Mouse (Mus musculus): ENCODE data around the gene Foxn4.

The Foxn4 gene

GRCm38 (mm10) chr5:114273693-114274402 lies at the start of gene Foxn4:
TSS of gene Foxn4 (minus strand) at chr5:114273807.
- in situ Hi-C loops (cut with MboI, MseI): no loop called here

GRCm38 (mm10) chr5:114323105-114323790 lies 49.6 kb upstream of the Foxn4 start:
- in situ Hi-C loops (cut with MboI, MseI): no loop called here

DNA sequence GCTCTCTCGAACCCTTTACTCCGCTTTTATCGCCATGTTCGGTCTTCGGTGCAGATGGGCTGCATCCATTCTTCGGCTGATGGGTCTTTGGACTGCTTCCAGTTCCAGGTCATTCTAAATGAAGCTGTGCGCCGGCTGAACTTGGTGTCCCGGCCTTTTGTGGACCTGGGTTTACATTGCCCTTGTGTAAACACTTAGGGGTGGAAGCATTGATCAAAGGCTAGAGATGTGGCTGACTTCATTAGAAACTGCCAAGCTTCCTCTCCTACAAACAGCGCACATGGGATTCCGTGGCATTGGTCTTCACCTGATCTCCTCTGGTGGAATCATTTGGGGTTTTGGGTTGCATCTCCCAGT lies 36.1 kb upstream of the Foxn4 start:
- in situ Hi-C loops (cut with MboI, MseI): loop anchor here (5.0 kb wide), 3 partner anchors 48 to 73 kb away; partner anchors contain the start of genes Kctd10 (in 2 of the 2) and Ube3b (in 2 of the 2)

GRCm38 (mm10) chr5:114308765-114309679 lies 35.4 kb upstream of the Foxn4 start:
- in situ Hi-C loops (cut with MboI, MseI): loop anchor here (5.0 kb wide), 1 partner anchor 62 kb away; no protein-coding TSS in a partner anchor

DNA sequence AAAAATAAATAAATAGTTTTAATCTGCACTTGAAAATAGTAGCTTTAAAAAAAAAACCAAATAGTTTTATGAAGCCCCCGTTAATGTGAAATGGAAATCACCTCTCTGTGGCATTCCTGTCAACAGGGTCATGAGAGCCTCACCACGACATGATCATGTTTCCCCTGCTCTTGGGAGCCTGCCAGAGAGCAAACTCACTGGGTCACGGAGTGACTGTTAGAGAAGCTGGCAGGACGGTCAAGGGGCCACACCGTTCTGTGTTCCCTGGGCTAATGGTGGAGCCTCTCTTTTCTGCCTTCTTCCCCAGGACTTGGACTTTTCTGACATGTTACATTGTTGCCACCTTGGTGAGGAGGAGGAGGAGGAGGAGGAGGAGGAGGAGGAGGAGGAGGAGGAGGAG lies 32.9 kb upstream of the Foxn4 start:
- in situ Hi-C loops (cut with MboI, MseI): loop anchor here (5.0 kb wide), 1 partner anchor 59 kb away; no protein-coding TSS in a partner anchor

GRCm38 (mm10) chr5:114303166-114303565 lies 29.6 kb upstream of the Foxn4 start:
- in situ Hi-C loops (cut with MboI, MseI): no loop called here

DNA sequence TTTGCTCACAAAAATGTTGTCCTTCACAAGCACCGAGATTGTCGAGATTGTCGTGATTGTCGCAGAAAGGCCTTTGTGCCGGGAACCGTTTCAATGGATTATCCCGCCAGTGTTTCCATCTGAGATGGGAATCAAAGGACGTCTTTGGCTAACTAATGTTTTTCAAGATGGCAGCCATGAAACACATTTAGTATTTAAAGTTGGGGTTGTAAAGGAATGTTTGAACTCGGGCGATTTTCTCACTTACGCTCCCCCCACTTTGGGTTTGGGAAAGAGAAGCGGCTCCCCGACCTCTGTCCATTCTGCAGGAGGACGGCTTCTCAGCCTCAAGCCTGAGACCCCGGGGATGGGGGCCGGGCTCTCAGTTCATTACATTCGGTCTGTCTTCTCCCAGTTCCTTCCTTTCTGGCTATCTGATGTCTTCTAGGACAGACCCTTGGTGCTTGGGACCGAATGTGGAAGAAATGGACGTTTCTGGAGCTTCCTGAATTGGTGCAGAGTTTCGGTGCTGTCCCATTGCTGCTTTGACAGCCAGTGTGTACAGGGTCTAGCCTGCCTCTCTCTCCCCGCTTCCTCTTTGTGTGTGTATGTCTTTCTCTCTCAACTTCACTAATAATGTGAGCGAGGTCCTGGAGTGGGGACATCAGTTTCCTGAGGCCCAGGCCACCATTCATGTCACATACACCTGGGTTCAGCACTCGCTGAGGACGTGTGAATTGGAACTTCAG lies 26.4 kb upstream of the Foxn4 start:
- in situ Hi-C loops (cut with MboI, MseI): no loop called here

- in situ Hi-C loops (cut with MboI, MseI): no loop called here
Observed at GRCm38 (mm10) chr5:114299156-114299855, 25.7 kb upstream of the Foxn4 start.

DNA sequence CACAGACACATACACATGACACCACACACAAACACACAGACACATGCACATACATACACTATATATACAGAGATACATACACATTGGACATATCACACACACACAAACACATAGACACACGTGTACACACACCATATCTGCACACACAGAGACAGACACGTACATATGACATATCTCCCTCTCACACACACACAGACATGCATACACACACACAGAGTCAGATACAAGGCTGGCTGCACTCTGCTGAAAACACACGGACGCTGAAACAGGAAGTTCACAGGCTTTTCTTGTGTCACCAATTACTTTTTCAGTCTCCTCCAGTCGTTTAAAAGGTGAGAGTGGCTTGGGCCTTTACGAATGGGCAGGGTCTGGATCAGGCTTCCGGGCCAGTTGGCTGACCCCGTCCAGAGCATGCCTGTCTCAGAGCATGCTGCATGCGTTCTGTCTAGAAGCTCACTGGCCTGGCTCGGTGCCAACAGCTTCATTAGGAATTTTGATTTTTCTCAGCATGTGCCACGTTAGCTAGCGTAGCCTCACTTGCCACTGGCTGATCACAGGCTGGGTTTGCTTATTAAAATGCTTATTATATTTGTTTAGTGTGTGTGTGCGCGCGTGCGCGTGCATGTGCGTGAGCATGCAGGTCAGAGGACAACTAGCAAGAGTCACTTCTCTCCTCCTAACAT lies 24.7 kb upstream of the Foxn4 start:
- in situ Hi-C loops (cut with MboI, MseI): no loop called here

DNA sequence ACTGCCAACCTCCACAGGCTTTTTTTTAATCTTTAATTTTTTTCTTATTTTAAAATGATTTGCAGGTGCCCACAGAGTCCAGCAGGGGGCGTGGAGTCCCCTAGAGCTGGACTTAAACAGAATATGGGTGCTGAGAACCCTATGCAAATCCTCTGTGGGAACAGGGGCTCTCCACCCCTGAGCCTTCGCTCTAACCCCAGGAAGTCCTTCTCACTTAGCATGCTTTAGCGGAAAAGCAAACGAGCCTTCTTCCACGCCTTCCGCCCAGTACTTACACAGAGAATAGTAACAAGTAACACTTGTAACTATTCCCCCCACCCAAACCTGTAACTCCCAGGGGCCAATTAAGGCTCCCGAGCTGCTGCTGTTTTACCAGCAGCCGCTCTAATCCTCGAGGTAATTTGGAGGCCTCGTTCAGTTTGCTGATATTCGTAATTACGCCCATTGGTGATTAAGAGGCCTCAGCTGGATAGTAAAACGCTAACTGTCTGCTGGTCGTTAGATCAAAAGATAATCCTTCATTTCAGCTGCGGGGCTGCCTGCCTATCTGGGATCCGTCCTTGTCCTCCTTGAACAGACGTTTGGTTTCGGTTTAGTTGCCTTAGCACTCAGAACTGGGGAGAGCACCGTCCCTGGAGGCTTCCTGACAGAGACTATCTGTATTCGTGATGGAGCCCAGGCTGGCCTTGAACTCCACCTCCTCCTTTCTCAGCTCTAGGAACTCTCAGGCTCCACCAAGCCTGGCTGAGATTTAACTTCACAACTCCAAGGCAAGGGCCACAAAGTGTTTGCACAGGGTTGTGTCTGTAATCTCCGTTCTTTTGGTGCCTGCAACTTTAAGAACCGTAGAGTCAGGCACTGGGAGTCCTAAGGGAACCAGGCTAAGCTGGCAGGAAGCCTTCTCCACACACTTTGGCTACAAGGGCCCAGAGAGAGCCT lies 23.4 kb upstream of the Foxn4 start:
- in situ Hi-C loops (cut with MboI, MseI): no loop called here

DNA sequence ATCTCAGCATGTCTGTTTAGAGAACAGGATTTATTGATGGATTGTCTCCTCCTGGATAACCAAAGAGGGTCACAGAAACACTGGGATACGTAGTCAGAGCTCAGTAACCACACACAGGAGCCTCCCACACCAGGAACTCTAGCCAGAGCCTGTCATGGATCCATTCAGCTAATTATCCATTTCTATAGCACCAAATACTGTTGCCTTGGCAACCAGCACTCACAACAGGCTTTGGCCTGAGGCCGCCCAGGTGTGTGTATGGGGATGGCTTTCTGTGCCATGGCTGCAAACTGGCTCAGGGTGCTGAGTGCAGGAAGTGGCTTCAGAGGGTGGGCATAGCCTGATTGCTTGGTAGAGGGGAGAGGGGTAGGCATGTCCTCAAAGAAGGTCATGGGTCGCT lies 16.4 kb upstream of the Foxn4 start:
- in situ Hi-C loops (cut with MboI, MseI): no loop called here

- in situ Hi-C loops (cut with MboI, MseI): no loop called here
Observed at GRCm38 (mm10) chr5:114288874-114289273, 15.3 kb upstream of the Foxn4 start, which contains the start of gene Myo1h. TSS of gene Myo1h (plus strand) at chr5:114289166.

DNA sequence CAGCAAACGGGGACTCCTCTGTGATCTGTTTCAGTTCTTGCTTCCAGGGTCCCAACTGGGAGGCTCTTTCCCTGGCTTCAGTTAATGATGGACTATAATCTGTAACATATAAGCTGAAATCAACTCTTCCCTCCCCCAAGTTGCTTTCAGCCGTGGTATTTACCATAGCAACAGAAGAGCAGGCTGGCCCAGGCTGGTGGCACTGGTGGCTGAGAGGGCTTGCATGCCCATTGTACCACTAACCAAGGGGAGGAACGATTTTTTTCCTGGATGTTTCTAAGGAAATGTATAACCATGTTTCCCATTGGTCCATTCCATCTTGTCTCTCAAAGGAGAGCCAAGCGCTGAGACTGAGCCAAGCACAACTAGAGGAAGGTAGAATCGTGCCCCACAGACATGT lies 14.8 kb upstream of the Foxn4 start:
- in situ Hi-C loops (cut with MboI, MseI): no loop called here

DNA sequence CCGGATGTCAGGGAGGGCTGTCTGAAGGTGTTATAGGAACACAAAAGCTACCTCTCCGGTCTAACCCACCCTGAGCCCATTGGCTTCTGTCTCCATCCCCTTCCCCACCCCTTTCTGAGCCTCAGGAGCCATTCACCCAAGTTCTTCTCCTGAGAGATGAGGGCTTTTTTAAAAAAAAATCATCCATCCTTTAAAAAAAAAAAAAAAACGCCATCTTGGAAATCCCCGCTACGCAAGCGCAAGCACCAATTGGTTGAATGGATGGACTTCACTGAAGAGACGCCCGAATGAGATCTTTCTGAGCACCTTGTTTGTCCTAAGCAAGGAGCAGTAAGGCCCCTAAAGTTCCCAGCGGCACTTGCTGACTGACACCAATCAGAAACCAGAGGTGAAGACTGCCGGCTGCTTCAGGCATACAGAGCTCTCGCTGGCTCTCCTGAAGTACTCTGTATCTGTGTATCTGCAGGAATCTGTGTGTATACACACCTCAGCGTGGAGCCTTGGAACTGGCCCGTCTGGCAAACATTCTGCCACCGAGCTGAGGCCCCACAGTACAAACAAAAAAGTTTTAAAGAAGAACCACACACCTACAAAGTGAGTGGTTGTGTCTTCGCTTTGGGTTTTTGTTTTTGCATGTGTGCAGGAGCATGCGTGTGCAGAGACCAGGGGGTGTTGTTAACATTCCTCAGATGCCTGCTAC lies 13.4 kb upstream of the Foxn4 start:
- in situ Hi-C loops (cut with MboI, MseI): no loop called here

- in situ Hi-C loops (cut with MboI, MseI): no loop called here
Observed at GRCm38 (mm10) chr5:114286102-114286501, 12.5 kb upstream of the Foxn4 start.

- in situ Hi-C loops (cut with MboI, MseI): no loop called here
Observed at GRCm38 (mm10) chr5:114285398-114285700, 11.7 kb upstream of the Foxn4 start.

DNA sequence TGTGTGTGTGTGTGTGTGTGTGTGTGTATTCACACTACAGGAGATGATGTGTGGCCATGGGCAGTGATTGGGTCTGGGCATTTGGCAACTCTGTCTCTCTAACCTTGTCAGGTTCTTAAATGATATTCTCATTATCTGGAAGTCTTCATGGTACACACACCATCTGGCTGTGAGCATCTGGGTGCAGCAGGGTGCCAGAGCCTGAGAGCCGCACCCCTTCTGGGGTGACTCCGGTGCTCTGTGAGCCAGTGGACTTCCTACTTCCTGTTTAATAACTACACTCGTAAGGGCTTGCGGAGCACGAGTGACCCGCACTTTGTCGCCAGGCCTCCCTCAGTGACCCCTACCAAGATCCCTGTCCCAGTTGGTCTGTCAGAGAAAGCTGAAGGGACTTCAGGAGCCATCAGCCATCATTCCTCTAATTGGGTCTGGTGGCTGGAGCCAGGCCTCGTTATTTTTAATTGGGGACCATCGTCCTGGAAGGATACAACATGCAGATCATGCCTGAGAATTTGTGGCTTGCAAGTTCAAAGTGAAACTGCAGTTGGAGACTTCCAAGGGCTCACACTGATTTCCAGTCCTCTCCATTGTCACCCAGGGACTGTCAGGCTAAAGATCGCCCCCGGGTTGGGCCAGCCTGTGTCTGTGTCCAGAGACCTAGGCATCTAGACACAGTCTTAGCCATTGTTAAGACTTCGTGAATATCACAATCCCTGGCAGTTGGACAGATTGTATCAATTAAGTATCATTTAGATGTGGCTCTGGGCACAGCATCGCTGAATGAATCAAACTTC lies 11.2 kb upstream of the Foxn4 start:
- in situ Hi-C loops (cut with MboI, MseI): no loop called here

GRCm38 (mm10) chr5:114282346-114282745 lies 8.7 kb upstream of the Foxn4 start:
- in situ Hi-C loops (cut with MboI, MseI): no loop called here
